Mouse (Mus musculus) testis, postnatal 14 days (tissue): Measurements from ENCODE around the gene Ifna15.

ENCODE experiments used
- DNase-seq: peaks from one replicate; pipeline ENCODE4 v3.0.0; 2021; ENCODE audit warnings: low spot score

Ifna15 gene

GRCm38 (mm10) chr4:88513743-88514142 is 44.3 kb downstream of the Ifna15 start:
- no peak for DNase-seq
